Mouse (Mus musculus): ENCODE results near the gene Rarb.
A peak's percentile ranks its signal among the peaks of the same experiment; 100 is the strongest.

Gene Rarb

GRCm38 (mm10) chr14:16578100-16578499 is 240.9 kb downstream of the Rarb start:
- DNase-seq (ENCODE audit: low spot score), result no peak

GRCm38 (mm10) chr14:16577049-16577448 is 241.9 kb downstream of the Rarb start:
- DNase-seq (ENCODE audit: low spot score), result no peak

DNA sequence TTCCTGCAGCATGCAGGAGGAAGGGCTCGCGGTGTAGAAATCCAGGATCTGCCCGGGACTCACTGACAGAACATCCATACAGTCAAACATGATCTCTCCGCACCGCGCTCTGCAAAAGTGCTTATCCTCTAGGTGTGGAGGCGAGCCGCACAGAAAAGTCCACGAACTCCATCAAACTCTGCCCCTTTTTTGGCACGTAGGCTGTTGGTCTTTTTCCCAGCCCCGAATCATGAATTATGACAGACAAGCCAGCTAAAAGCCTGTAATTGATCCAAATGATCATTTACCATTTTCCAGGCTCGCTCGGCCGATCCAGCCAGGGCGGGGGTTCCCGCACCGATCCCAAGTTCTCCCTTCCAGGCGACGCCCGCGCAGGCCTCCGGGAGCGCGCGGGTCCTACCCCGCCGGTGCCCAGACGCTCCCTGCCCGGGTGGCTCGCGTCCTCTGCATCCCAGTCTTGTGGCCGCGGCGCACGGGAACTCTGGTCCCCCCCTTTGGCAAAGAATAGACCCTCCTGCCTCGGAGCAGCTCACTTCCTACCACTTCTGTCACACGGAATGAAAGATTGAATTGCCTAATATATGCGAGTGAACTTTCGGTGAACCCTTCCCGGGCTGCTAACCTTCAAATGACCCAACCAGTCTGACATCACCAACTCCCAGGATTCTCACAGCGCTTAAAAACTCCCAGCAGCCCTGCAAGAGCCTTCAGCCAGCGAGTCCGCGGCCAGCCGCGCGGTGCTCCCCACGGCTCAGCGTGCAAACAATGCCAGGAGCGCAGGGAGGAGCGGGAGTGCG is 243.8 kb downstream of the Rarb start:
- DNase-seq (ENCODE audit: low spot score), result peak; percentile 57

GRCm38 (mm10) chr14:16573475-16574171 is 245.3 kb downstream of the Rarb start:
- no peak for DNase-seq (ENCODE audit: low spot score)

DNA sequence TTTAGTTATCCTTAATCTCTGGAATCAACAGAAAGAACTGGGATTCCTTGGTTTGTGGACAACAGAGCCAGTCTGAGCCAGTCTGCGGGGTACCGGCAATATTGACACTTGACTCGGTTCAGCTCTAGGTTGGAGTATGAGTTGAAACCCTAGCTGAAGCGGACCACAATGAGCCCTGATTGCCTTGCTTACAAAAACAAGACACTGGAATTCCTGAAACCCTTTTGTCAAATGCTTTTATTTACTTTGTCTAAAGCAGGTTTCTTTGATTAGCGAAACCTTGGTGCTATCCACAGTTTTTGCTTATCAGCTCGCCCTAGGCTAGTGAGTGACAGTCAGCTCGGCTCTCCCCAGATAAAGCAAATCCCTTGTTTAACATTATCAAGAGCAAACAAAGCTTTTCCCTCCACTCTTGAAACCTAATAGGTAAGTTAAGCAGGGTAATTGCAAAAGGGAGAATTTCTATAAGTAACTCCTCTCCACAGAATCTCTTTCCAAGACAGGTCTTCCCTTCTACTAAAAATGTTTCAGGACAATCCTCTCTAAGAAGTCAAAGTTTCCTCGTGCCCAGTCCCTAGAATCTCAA is 246.1 kb downstream of the Rarb start:
- no peak for DNase-seq (ENCODE audit: low spot score)

- no peak for DNase-seq (ENCODE audit: low spot score)
Measured at GRCm38 (mm10) chr14:16569506-16570001, 249.4 kb downstream of the Rarb start.

GRCm38 (mm10) chr14:16566920-16567319 is 252.0 kb downstream of the Rarb start:
- no peak for DNase-seq (ENCODE audit: low spot score)

DNA sequence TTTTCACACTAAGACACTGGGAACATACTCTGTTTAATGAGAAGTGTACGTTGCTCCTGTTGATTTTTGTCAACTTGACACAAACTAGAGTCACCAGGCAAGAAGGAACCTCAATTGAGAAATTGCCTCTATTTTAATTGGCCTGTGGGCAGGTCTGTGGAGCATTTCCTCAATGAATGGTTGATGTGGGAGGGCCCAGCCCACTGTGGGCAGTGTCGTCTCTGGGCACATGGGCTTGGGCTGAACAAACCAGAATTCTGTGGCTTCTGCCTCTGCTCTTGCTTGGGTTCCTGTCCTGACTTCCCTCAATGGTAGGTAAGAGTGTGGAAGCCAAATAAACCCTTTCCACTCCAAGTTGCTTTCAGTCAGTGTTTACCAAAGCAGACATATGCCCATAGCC is 255.0 kb downstream of the Rarb start:
- no peak for DNase-seq (ENCODE audit: low spot score)

DNA sequence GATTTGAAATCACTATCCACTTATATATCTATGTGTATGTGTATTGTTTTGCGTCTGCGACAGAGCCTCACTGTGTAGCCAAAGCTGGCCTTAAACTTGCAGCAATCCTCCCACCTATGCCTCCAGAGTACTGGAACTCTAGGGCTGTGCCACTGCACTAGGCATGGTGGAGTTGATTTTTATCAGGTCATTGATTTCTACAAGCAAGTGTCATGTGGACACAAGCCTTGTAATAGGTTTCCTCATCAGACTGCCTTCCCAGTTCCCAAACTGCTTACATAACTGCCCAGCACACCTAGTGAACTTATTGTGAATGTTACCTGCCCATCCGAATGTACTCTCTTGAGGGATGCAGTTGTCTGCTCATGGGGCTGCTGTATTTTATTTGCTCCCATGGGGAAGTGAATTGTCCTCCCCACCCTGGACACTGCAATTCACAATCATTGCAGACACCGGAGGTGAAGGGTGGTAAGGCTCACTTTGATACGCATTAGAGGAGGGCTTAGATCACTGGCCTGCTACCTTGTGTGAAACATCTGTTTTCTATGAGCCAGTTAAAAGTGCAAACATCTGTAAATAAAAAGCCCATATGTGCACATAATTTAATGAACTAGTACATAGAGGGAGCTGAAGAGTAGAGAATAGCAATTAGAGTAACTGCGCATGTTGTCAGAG is 257.3 kb downstream of the Rarb start:
- DNase-seq (ENCODE audit: low spot score), result no peak

GRCm38 (mm10) chr14:16559294-16560217 is 259.4 kb downstream of the Rarb start:
- no peak for DNase-seq (ENCODE audit: low spot score)

DNA sequence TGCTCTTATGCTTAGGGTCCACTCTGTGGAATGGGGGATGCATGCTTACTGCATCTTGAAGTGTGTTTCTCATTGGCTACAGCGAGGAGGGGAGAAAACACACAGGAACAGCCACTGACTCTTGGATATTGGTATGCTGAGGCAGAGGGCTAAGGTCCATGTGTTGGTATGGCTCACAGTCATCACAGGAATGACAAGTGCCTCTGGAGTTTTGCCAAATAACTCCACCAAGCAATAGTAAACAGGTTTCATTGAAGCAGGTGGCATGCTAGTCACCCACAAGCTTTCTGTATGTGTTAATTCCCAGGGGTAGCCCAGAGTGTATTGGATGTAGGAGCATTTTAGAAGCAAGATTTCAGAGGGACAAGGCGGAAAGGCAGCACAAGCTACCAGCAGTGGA is 260.9 kb downstream of the Rarb start:
- no peak for DNase-seq (ENCODE audit: low spot score)

GRCm38 (mm10) chr14:16554643-16555459 is 264.1 kb downstream of the Rarb start:
- no peak for DNase-seq (ENCODE audit: low spot score)

DNA sequence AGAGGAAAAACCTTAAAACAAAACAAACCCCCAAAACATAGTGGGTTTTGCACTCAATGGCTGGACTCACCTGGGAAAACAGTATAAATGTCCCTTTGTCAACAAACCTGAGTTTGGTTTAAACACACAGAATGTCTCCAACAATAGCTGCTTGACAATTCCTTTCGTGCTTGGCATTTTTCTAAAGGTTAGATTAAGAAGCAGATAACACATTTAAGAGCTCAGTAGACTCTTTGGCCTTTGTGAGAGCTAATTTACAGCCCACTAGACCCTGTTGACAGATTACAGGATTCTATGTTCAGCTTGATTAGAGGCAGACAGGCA is 264.7 kb downstream of the Rarb start:
- no peak for DNase-seq (ENCODE audit: low spot score)

DNA sequence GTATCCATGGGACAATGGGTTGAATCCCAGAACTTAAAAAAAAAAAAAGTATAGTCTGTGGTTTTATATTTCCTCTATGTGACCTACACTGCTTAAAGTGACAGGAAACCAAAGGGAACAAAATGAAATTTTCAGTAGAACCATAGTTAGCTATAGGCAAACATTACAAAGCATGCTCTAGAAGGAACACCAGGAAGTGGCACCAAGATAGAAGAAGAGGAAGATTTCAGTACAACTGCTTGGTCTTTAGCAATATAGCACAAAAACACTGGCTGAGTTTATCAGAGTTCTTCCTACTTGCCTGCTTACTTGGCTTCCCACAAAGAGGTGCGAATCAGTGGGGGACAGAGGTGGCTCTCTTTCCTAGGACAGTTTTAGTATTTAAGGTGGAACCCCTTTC is 266.7 kb downstream of the Rarb start:
- DNase-seq (ENCODE audit: low spot score), result no peak

DNA sequence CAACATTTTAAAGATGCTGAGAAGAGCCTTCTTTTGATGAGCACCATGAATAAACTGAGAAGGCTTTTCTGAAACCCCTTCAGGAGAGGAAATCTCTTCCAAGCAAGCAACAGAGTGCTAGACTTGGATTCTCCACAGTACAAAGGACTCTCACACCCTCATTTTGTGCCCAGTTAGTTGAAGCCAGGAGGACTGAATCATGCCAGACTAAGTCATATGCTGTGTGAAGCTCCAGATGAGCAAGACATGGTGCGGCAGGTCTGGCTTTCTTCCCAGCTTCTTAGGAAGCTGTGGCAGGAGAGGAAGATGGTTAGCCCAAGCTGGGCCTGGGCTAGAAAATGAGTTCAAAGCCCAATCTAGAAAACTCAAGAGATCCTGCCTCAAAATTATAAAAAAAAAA is 267.1 kb downstream of the Rarb start:
- DNase-seq (ENCODE audit: low spot score), result no peak

- DNase-seq (ENCODE audit: low spot score), result no peak
Measured at GRCm38 (mm10) chr14:16548200-16548576, 270.8 kb downstream of the Rarb start.

DNA sequence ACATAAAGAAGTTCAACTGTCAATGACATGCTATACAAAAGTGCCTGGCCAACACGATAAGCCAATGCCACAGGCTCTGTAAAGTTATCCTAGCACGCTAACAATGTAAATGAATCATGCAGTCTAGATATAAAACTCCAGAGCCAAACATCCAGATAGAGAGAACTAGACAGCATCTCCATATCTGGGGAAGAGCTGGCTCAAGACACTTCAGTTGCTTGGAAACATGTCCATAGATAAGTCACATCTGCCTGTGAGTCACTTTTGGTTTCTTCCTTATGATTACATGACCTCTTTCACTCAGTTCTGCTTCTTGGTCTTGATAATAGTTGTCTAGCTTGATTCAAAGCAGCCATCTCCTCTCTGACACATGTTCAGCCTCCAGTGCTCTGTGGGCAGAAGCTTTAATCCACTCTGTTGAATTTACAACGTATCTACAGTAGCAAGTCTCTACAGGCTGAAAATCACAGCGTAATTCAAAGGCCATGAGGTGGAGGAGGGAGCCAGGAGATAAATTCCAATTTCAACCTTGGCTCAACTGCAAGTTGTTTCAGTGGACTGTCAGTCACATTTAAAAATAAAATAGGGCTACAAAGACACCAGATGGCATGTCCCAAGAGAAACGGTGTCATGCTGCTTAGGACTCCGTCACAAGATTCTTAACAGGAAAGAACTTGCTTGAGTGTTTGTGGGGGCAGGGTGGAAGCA is 271.3 kb downstream of the Rarb start:
- no peak for DNase-seq (ENCODE audit: low spot score)

- no peak for DNase-seq (ENCODE audit: low spot score)
Measured at GRCm38 (mm10) chr14:16544995-16545394, 274.0 kb downstream of the Rarb start.

- no peak for DNase-seq (ENCODE audit: low spot score)
Measured at GRCm38 (mm10) chr14:16541641-16542040, 277.3 kb downstream of the Rarb start.

GRCm38 (mm10) chr14:16537433-16537832 is 281.5 kb downstream of the Rarb start:
- no peak for DNase-seq (ENCODE audit: low spot score)

All from testis, postnatal 10 days (tissue).